Mouse (Mus musculus): Measurements from ENCODE around the gene Cfd. TPM values are rescaled to one million over a fixed set of nuclear protein-coding genes. Genes with fewer than 3 reads are reported as not detected.
A peak's percentile ranks its signal among the peaks of the same experiment; 100 is the strongest.

The Cfd gene
- polyA plus RNA-seq, 1 experiment from 2014 or later: not detected

GRCm38 (mm10) chr10:79854801-79855541 is 35.7 kb upstream of the Cfd start:
- peak overlapping the region; percentile 99 for H3K9ac ChIP-seq
- H3K4me1 ChIP-seq (replicated peaks): peaks cover 70% of the 10 kb centered on the region
- peak overlapping the region; percentile 99 for H3K4me2 ChIP-seq
- peak overlapping the region; percentile 92 for H3K4me3 ChIP-seq
- under 1% methylated on average over 81 of the region's 83 CpGs for WGBS
- H3K27ac ChIP-seq (ENCODE audit: poor library complexity, severe bottlenecking): peak overlapping the region; percentile 100
- H3K36me3 ChIP-seq: peaks cover 32% of the 10 kb centered on the region
- no peaks in the 10 kb centered on the region for H3K27me3 ChIP-seq (replicated peaks)
- peak; percentile 27 for ATAC-seq (ENCODE audit: insufficient number of reproducible peaks, low FRiP score)
- no peaks in the 10 kb centered on the region for H3K9me3 ChIP-seq (replicated peaks)

- peak overlapping the region; percentile 99 for H3K9ac ChIP-seq
- ATAC-seq (ENCODE audit: insufficient number of reproducible peaks, low FRiP score): no peak
- peak overlapping the region; percentile 92 for H3K4me3 ChIP-seq
- peaks cover 39% of the 10 kb centered on the region for H3K36me3 ChIP-seq
- no peaks in the 10 kb centered on the region for H3K9me3 ChIP-seq (replicated peaks)
- peak overlapping the region; percentile 99 for H3K4me2 ChIP-seq
- WGBS: under 1% methylated on average over 10 of the region's 10 CpGs
- H3K27ac ChIP-seq (ENCODE audit: poor library complexity, severe bottlenecking): peak overlapping the region; percentile 100
- no peaks in the 10 kb centered on the region for H3K27me3 ChIP-seq (replicated peaks)
- peaks cover 67% of the 10 kb centered on the region for H3K4me1 ChIP-seq (replicated peaks)
These were observed 35.0 kb upstream of the Cfd start for GRCm38 (mm10) chr10:79855558-79856184.

- 32% methylated on average over 6 of the region's 6 CpGs for WGBS
- Histone ChIP-seq H3K27ac (ENCODE audit: poor library complexity, severe bottlenecking) (peak overlapping the region; percentile 100), H3K36me3 (peaks cover 46% of the 10 kb centered on the region), H3K4me1 (replicated peaks) (peaks cover 61% of the 10 kb centered on the region), H3K9ac (peak overlapping the region; percentile 99), H3K4me3 (peak overlapping the region; percentile 92), H3K9me3 (replicated peaks) (no peaks in the 10 kb centered on the region), H3K27me3 (replicated peaks) (no peaks in the 10 kb centered on the region), H3K4me2 (peak overlapping the region; percentile 99)
- no peak for ATAC-seq (ENCODE audit: insufficient number of reproducible peaks, low FRiP score)
These were observed 34.4 kb upstream of the Cfd start for GRCm38 (mm10) chr10:79856280-79856679.

- H3K36me3 ChIP-seq: peaks cover 52% of the 10 kb centered on the region
- H3K27me3 ChIP-seq (replicated peaks): no peaks in the 10 kb centered on the region
- ATAC-seq (ENCODE audit: insufficient number of reproducible peaks, low FRiP score): no peak
- H3K27ac ChIP-seq (ENCODE audit: poor library complexity, severe bottlenecking): peak overlapping the region; percentile 100
- WGBS: 31% methylated on average over 7 of the region's 7 CpGs
- peak overlapping the region; percentile 99 for H3K9ac ChIP-seq
- peak overlapping the region; percentile 92 for H3K4me3 ChIP-seq
- peaks cover 55% of the 10 kb centered on the region for H3K4me1 ChIP-seq (replicated peaks)
- H3K9me3 ChIP-seq (replicated peaks): no peaks in the 10 kb centered on the region
- H3K4me2 ChIP-seq: peak overlapping the region; percentile 99
These were observed 33.8 kb upstream of the Cfd start for GRCm38 (mm10) chr10:79856704-79857451.

GRCm38 (mm10) chr10:79857452-79857811 is 33.2 kb upstream of the Cfd start:
- peaks cover 57% of the 10 kb centered on the region for H3K36me3 ChIP-seq
- H3K4me2 ChIP-seq: peak overlapping the region; percentile 99
- 10% methylated on average over 4 of the region's 4 CpGs for WGBS
- no peak for ATAC-seq (ENCODE audit: insufficient number of reproducible peaks, low FRiP score)
- no peaks in the 10 kb centered on the region for H3K27me3 ChIP-seq (replicated peaks)
- H3K4me1 ChIP-seq (replicated peaks): peaks cover 49% of the 10 kb centered on the region
- H3K27ac ChIP-seq (ENCODE audit: poor library complexity, severe bottlenecking): peak overlapping the region; percentile 100
- H3K9me3 ChIP-seq (replicated peaks): no peaks in the 10 kb centered on the region
- H3K4me3 ChIP-seq: peak overlapping the region; percentile 92
- peak overlapping the region; percentile 99 for H3K9ac ChIP-seq

GRCm38 (mm10) chr10:79857894-79858293 is 32.8 kb upstream of the Cfd start:
- Histone ChIP-seq H3K36me3 (peaks cover 62% of the 10 kb centered on the region), H3K27me3 (replicated peaks) (no peaks in the 10 kb centered on the region), H3K4me1 (replicated peaks) (peaks cover 45% of the 10 kb centered on the region), H3K4me2 (peak overlapping the region; percentile 99), H3K9ac (peak overlapping the region; percentile 99), H3K27ac (ENCODE audit: poor library complexity, severe bottlenecking) (peak overlapping the region; percentile 100), H3K9me3 (replicated peaks) (no peaks in the 10 kb centered on the region), H3K4me3 (peak overlapping the region; percentile 92)
- 82% methylated on average over 2 of the region's 2 CpGs for WGBS
- no peak for ATAC-seq (ENCODE audit: insufficient number of reproducible peaks, low FRiP score)

GRCm38 (mm10) chr10:79858416-79859074 is 32.1 kb upstream of the Cfd start:
- 51% methylated on average over 17 of the region's 17 CpGs for WGBS
- Histone ChIP-seq H3K9ac (peak overlapping the region; percentile 99), H3K9me3 (replicated peaks) (no peaks in the 10 kb centered on the region), H3K4me1 (replicated peaks) (peaks cover 41% of the 10 kb centered on the region), H3K36me3 (peaks cover 68% of the 10 kb centered on the region), H3K27me3 (replicated peaks) (no peaks in the 10 kb centered on the region), H3K27ac (ENCODE audit: poor library complexity, severe bottlenecking) (peak overlapping the region; percentile 100), H3K4me2 (peak overlapping the region; percentile 99), H3K4me3 (peak overlapping the region; percentile 92)
- ATAC-seq (ENCODE audit: insufficient number of reproducible peaks, low FRiP score): no peak

- Histone ChIP-seq H3K4me2 (peak overlapping the region; percentile 99; the same call in 1 of the 2 replicates), H3K9ac (no peak overlapping the region), H3K27me3 (replicated peaks) (no peaks in the 10 kb centered on the region), H3K36me3 (peaks cover 74% of the 10 kb centered on the region), H3K9me3 (replicated peaks) (no peaks in the 10 kb centered on the region), H3K27ac (ENCODE audit: poor library complexity, severe bottlenecking) (0 out of 2 replicates have a peak overlapping the region, but pooled peaks have one; percentile 1), H3K4me1 (replicated peaks) (peaks cover 41% of the 10 kb centered on the region), H3K4me3 (no peak overlapping the region)
- ATAC-seq (ENCODE audit: insufficient number of reproducible peaks, low FRiP score): no peak
- WGBS: 86% methylated on average over 11 of the region's 11 CpGs
These were observed 31.5 kb upstream of the Cfd start for GRCm38 (mm10) chr10:79859116-79859515.

- no peak overlapping the region for H3K4me2 ChIP-seq
- no peak overlapping the region for H3K9ac ChIP-seq
- 93% methylated on average over 26 of the region's 26 CpGs for WGBS
- H3K9me3 ChIP-seq (replicated peaks): no peaks in the 10 kb centered on the region
- H3K4me3 ChIP-seq: no peak overlapping the region
- peaks cover 85% of the 10 kb centered on the region for H3K36me3 ChIP-seq
- ATAC-seq (ENCODE audit: insufficient number of reproducible peaks, low FRiP score): no peak
- H3K27ac ChIP-seq (ENCODE audit: poor library complexity, severe bottlenecking): no peak overlapping the region
- peaks cover 47% of the 10 kb centered on the region for H3K4me1 ChIP-seq (replicated peaks)
- H3K27me3 ChIP-seq (replicated peaks): no peaks in the 10 kb centered on the region
These were observed 30.4 kb upstream of the Cfd start for GRCm38 (mm10) chr10:79860079-79860911.

All from heart, embryonic 12.5 days (tissue).